Mouse (Mus musculus): ENCODE measurements around the gene Pttg1ip.

DNA sequence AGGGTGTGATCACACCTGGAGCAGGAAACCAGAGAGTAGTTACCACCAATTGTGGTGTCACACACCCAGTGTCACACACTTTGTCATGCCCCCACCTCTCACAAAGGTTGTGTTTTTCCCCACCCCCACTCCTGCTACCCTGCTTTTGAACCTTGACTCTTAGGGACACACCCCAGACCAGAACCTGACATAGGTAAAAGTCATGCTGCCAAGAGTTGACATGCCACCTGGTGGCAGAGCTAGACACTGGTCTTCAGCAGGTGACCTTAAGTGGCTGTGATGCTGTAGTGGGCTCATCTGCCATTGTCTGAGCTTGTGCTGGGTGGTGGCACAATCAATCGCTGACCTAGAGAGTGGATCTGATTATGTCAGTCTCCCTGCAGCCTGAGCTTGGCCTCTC, 48.5 kb downstream of the Pttg1ip start:
- no peak for TF ChIP-seq CTCF (IDR thresholded peaks at IDR 0.05; ENCODE audit: control insufficient read depth, insufficient read depth, insufficient read length)
- no peak for TF ChIP-seq MYOD1 (IDR thresholded peaks at IDR 0.05; ENCODE audit: control insufficient read depth, insufficient read length, low read depth)
- no peak for TF ChIP-seq FOSL1 (IDR thresholded peaks at IDR 0.05; ENCODE audit: insufficient read depth, low read length, poor library complexity, severe bottlenecking)
- TF ChIP-seq MAX (IDR thresholded peaks at IDR 0.05): no peak
